Mouse (Mus musculus) frontal cortex, postnatal 10 days (tissue): ENCODE results near the gene Gclm.
A peak's percentile ranks its signal among the peaks of the same experiment; 100 is the strongest.
"Not testable (repeated sequence)": the region's sequence is repeated elsewhere in the genome, so short reads cannot be mapped to it uniquely, and the experiment has no call there.

ENCODE experiments used
- DNase-seq, 2 experiments: peaks; one replicate each; pipeline ENCODE4 v3.0.0; 2022; ENCODE audit warnings: low spot score in 2 of 2, mixed read lengths in 1 of 2

Gclm gene

DNA sequence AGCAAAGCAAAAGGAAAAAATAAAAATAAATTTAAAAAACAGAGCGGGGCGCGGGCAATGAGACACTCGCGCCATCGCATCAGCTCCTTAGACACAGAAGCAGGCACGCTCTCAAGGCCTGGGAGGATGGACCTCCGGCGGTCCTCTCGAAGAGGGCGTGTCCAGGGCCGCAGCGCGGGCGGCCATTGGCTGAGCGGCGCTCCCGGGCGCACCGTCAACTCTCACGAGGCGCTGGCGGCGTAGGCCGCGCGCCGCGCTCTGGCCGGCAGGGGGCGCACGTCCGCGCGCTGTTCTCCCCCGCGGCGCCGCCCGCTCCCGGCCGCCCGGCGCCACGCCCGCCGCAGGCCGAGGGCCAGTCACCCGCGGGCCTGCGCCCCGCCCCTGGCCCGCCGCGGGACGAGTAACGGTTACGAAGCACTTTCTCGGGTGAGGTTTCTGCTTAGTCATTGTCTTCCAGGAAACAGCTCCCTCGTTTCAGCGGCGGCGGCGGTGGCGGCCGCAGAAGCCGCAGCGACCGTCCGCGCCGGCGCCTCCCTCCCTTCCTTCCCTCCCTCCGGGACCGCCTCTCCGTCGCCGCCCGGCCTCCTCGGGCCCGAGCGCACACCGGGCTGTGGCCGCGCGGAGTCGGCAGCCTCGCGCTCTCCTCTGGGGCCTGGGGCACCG lies at the start of gene Gclm:
TSS of gene Gclm (plus strand) at position 343 of the 663 bp plus-strand sequence.
- peak; percentile 87 to 91 for DNase-seq

GRCm38 (mm10) chr3:122196621-122197298 lies 48.6 kb upstream of the Gclm start:
- no peak for DNase-seq

- no peak for DNase-seq
Observed at GRCm38 (mm10) chr3:122198532-122198931, 46.8 kb upstream of the Gclm start.

- DNase-seq: no peak
Observed at GRCm38 (mm10) chr3:122198966-122199381, 46.4 kb upstream of the Gclm start.

DNA sequence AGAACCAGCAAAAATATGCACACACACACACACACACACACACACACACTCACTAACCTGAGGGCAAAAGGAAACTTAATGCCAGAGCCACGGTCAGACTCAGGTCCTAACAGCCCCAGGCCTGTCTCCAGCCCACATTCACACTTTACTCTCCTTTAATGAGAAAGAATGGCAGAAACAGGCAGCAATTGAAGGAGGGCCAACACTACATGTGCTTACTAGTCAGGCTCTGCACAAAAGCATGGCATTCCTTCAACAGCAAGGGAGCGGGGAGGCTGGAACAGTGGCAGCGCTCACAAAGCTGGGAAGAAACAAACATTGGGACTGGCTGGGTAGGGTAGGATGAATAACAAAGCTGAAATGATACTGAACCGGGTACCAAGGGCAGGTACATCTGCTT lies 45.8 kb upstream of the Gclm start:
- no peak for DNase-seq

DNA sequence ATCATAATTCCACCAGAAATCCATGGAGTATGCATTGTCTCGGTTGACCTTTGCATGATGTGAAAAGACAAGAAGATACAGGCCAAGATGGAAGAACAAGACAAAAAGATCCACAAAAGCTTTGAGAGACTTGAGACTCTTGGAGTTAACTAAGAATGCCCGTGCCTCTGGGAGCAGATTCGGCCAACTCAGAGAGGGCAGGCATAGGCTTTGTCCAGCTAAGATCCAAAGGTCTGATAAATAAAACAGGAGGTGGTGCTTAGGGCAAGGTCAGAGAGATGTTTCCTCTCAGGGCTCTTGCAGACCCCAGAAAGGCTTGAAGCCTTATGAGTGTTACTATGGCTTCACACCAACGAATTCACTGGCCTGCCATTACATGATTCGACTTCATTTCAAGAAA lies 45.3 kb upstream of the Gclm start:
- DNase-seq: no peak

DNA sequence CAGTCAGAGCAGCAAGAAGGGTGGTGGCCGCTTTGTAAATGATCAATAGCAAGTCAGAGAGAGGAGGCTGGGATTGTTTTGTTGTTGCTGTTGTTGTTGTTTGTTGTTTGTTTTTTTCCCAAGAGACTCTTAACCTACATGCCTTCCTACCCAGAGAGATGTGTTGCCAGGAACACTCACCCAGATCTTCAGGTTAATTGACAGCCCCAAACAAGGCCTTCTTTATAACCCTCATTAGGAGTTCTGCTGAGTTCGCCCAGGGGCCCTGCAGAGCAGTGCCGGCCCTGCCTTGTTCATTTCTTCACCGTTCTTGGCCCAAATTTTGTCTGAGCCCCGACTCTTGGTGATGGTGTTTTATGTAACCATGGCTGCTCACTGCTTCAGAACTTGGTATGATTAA lies 44.9 kb upstream of the Gclm start:
- peak; percentile 8 to 21 for DNase-seq

DNA sequence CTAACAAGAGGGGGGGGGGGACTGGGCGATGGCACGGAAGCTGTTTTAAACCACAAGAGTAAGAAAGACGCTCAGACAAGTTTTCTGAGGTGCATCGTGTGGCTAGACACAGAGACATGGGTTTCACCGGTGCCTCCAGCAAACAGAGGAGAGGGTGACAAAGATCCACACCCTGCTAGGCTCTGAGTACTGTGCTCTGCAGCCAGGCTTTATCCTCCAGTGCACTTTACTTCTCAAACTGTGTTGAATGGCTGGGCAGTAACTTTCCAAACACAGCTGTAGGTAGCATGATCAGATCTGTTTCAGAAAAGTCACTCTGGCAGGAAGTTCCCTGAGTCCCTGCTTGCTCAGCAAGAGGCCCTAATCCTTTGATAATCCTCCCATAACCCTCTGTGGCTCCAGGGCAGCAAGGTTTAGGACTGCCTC lies 43.0 kb upstream of the Gclm start:
- DNase-seq: no peak

- DNase-seq: no peak
Observed at GRCm38 (mm10) chr3:122203675-122204329, 41.6 kb upstream of the Gclm start.

DNA sequence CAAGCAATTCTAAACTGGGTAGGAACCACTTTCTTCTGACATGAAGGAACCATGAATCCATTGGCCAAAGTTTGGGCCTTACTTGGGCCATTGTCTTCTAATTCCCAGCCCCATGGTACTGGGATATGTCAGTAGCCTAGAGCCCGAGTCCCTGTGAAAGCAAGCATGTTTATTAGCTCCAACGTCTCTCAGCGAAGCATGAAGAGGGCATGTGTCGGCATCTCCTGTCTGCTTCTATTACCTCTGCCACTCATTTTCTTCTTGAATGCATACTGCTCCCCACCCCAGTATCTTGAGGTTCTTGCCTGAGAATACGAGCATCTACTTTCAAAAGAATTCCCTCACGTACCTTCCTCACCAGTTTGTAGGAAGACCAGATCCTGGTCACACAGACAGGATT lies 39.6 kb upstream of the Gclm start:
- no peak for DNase-seq

GRCm38 (mm10) chr3:122206279-122207070 lies 38.9 kb upstream of the Gclm start:
- no peak for DNase-seq

DNA sequence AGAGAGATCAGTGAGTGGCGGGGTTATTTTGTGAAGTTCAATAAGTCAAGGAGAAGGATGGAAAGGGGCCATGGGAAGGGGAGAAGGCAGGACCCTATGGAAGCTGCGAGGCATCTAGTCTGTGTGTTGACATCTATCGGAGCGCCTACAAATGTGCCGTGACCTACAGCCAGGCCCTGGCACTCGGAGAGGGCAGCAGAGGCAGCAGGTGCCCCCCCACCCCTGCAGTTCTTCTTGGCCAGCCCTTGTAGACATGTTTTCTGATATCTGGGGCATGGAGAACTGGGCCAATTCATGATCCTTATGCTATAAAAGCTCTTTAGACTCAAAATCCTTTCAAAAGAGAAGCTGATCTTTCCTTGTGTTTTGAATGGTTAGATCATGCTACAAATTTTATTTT lies 37.6 kb upstream of the Gclm start:
- DNase-seq: no peak

GRCm38 (mm10) chr3:122208296-122209225 lies 36.8 kb upstream of the Gclm start:
- DNase-seq: no peak

- DNase-seq: no peak
Observed at GRCm38 (mm10) chr3:122209511-122209910, 35.8 kb upstream of the Gclm start.

DNA sequence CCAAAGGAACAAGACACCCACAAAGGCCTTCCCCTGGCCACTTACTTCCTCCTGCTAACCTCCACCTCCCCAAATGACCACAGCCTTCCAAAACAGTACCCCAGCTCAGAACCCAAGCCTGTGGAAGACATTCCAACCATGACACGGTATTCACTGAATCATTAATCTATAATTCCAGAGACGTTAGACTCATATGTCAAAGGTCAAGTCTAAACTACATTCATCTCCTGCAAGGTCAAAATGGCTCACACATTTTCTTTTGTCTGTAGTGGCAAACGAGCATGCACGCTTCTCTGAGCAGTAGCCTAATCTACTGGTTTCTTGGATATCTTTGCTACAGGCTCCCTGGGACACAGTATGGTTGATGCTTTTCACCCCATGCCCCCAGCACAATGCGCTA lies 34.9 kb upstream of the Gclm start:
- DNase-seq: no peak

DNA sequence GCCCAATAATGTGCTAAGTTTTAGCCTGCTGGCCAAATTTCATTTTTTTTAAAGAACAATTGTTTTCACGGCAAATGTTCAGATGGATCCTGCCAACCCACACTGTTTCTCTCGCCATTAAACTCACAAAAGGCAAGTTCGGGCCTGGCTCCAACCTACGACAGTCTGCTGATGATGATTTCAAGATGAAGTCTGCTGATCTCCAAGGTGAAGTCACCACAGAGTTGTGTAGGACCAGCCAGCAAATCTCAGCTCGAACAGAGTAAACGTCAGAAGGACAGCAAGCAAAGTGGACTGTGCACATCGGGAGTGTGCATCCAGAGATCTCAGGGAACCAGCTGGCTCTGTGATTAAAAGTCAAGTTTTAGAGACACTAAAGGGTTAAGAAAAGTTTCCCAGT lies 34.5 kb upstream of the Gclm start:
- no peak for DNase-seq

GRCm38 (mm10) chr3:122211446-122212125 lies 33.8 kb upstream of the Gclm start:
- DNase-seq: no peak

DNA sequence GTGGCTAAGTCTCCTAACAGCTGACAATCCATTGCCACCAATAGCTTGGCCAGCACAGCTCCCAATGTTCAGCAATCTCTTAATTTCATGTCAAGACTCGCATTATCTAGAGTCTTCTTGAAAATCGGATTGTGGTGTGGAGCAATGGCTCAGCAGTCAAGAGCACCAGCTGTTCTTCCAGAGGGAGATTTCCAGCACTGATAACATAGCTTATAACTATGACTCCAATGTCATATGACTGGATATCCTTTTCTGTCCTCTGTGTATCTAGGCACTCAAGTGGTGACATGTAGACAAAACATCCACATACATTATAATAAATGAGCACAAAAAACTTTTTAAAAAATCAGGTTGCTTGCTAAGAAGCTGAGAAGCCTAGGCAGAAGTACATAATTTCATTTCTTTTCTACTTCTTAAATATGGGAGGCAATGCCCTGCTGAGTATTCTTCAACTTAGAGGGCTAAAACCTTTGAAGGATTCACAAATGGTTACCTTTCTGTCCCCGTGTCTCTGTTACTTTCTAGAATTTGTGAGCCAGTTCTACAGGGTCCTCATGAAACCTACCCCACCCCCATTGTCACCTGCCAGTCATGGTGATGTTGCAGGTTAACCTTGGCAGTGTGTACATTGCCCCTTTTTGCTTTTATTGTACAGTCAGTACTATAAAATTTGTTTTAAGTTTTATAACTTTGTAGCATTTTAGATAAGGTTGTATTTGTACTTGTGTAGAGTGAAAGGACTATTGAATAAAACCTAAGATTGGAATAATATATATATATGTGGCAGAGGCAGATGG lies 23.9 kb upstream of the Gclm start:
- no peak for DNase-seq

GRCm38 (mm10) chr3:122226972-122227371 lies 18.4 kb upstream of the Gclm start:
- not testable (repeated sequence) for DNase-seq

- DNase-seq: no peak
Observed at GRCm38 (mm10) chr3:122235772-122236171, 9.6 kb upstream of the Gclm start.
